Comparison of ENCODE assay signal across 9 mouse cellular contexts in genomic region chr5:140726062-140726839, GRCm38 (mm10). TPM values are rescaled to one million over a fixed set of nuclear protein-coding genes. Genes with fewer than 3 reads are reported as not detected.
DNase-seq lines count a peak whose midpoint lies in the region; ATAC-seq and TF ChIP-seq lines count a peak whose summit lies in the region.
"Had no signal": no experiment of that assay in that cellular context is flagged by ENCODE, and none has a peak within 500 bp of the region (broad histone marks: within the 10 kb centered on the region; RNA-seq: fewer than 3 reads in every experiment).

No protein-coding gene starts in this region.

- WGBS in hindbrain, embryonic 13.5 days: 67% methylated on average over 7 of the region's 7 CpGs
- 58% methylated on average over 7 of the region's 7 CpGs for WGBS in midbrain, embryonic 16.5 days

- intact Hi-C loops in gastrocnemius, adult 2 months (cut with DNase I): no loop called here

- TF ChIP-seq POLR2A in brain, embryonic 14.5 days (IDR thresholded peaks at IDR 0.05; ENCODE audit: borderline replicate concordance, extremely low read depth, insufficient read depth, insufficient read length, poor library complexity, severe bottlenecking): no peak

- H3K4me2 ChIP-seq in hindbrain, embryonic 13.5 days: no peak overlapping the region
- no peak overlapping the region for H3K4me2 ChIP-seq in midbrain, embryonic 16.5 days (ENCODE audit: low read length)

- peaks cover 32% of the 10 kb centered on the region for H3K4me1 ChIP-seq in hindbrain, embryonic 13.5 days (replicated peaks)
- peaks cover 7% of the 10 kb centered on the region for H3K4me1 ChIP-seq in midbrain, embryonic 16.5 days (ENCODE audit: control insufficient read depth, insufficient read depth, low read length)

- TF ChIP-seq CTCF in brain, embryonic 14.5 days (IDR thresholded peaks at IDR 0.05; ENCODE audit: borderline replicate concordance, extremely low read depth, insufficient read depth, insufficient read length): no peak
- no peak for TF ChIP-seq CTCF in gastrocnemius, adult 2 months (IDR thresholded peaks at IDR 0.05)

- no peak overlapping the region for H3K4me3 ChIP-seq in hindbrain, embryonic 13.5 days
- H3K4me3 ChIP-seq in midbrain, embryonic 16.5 days (ENCODE audit: low read depth, low read length): no peak overlapping the region
- H3K4me3 ChIP-seq in gastrocnemius, adult 2 months: no peak overlapping the region

- H3K27me3 ChIP-seq in hindbrain, embryonic 13.5 days: no peaks in the 10 kb centered on the region
- H3K27me3 ChIP-seq in midbrain, embryonic 16.5 days (ENCODE audit: control insufficient read depth, insufficient read depth, low read depth, low read length): no peaks in the 10 kb centered on the region

- peak overlapping the region; percentile 0; the same call in 1 of the 2 replicates for H3K9ac ChIP-seq in hindbrain, embryonic 13.5 days
- H3K9ac ChIP-seq in midbrain, embryonic 16.5 days (ENCODE audit: low read depth, low read length): no peak overlapping the region

- peak overlapping the region; percentile 81 for H3K27ac ChIP-seq in hindbrain, embryonic 13.5 days
- peak overlapping the region; percentile 56 for H3K27ac ChIP-seq in midbrain, embryonic 16.5 days (ENCODE audit: low read length)
- no peak overlapping the region for H3K27ac ChIP-seq in gastrocnemius, adult 2 months
- H3K27ac ChIP-seq: kidney, postnatal 0 days had no signal

- H3K9me3 ChIP-seq in hindbrain, embryonic 13.5 days: no peaks in the 10 kb centered on the region
- H3K9me3 ChIP-seq in midbrain, embryonic 16.5 days (replicated peaks; ENCODE audit: control insufficient read depth, low read length, poor library complexity, severe bottlenecking): no peaks in the 10 kb centered on the region
- H3K9me3 ChIP-seq: megakaryocyte, embryonic 14.5 days had no signal

- DNase-seq in frontal cortex, postnatal 10 days (ENCODE audit: low spot score in 2 of 2): peak; percentile 69 to 81
- DNase-seq in frontal cortex, postnatal 25 days (ENCODE audit: low spot score in 2 of 2): no peak
- DNase-seq in brain, embryonic 14.5 days (ENCODE audit: low read depth): peak; percentile 96
- no peak for DNase-seq in gastrocnemius, adult 2 months

- ATAC-seq in hindbrain, embryonic 13.5 days (ENCODE audit: low FRiP score): peak; percentile 76
- peak; percentile 63; the same call in 1 of the 2 replicates for ATAC-seq in midbrain, embryonic 16.5 days
- ATAC-seq in CD4-positive, CD25-positive, alpha-beta regulatory T cell, adult 4 months: no peak

- no peaks in the 10 kb centered on the region for H3K36me3 ChIP-seq in hindbrain, embryonic 13.5 days
- no peaks in the 10 kb centered on the region for H3K36me3 ChIP-seq in midbrain, embryonic 16.5 days (ENCODE audit: control insufficient read depth, insufficient read depth, low read length)

RNA-seq across cellular contexts. Expression of gene Amz1, which starts 2.3 kb away (rescaled TPM):
- polyA plus RNA-seq in brain, embryonic 14.5 days (2012; rRNA removed): 3.2 and 3.5 TPM in 2 replicates
- 2.2 and 2.7 TPM in 2 replicates for polyA plus RNA-seq in hindbrain, embryonic 13.5 days (2015; fragmentation: Nextera tagmentation; extraction: Ambion mirVana)
- 5.7 and 11.6 TPM in 2 replicates for polyA plus RNA-seq in midbrain, embryonic 16.5 days (2015; fragmentation: Nextera tagmentation; extraction: Ambion mirVana)
- total RNA-seq in gastrocnemius, adult 2 months (2021): under 1 TPM in 1 of 2 experiments, not detected in 1; 0.17 TPM
- polyA plus RNA-seq in CD4-positive, CD25-positive, alpha-beta regulatory T cell, adult 4 months (2017; shearing (Covaris generic)): under 1 TPM; 0.33 to 0.50 TPM

RNA-seq across cellular contexts. Expression of gene Brat1, which starts 21.4 kb away (rescaled TPM):
- 28.6 and 34.3 TPM in 2 replicates for polyA plus RNA-seq in brain, embryonic 14.5 days (2012; rRNA removed)
- 22.9 and 23.7 TPM in 2 replicates for polyA plus RNA-seq in hindbrain, embryonic 13.5 days (2015; fragmentation: Nextera tagmentation; extraction: Ambion mirVana)
- polyA plus RNA-seq in midbrain, embryonic 16.5 days (2015; fragmentation: Nextera tagmentation; extraction: Ambion mirVana): 21.8 and 24.8 TPM in 2 replicates
- 1 to 10 TPM; 4.9 to 5.5 TPM for total RNA-seq in gastrocnemius, adult 2 months (2021)
- polyA plus RNA-seq in CD4-positive, CD25-positive, alpha-beta regulatory T cell, adult 4 months (2017; shearing (Covaris generic)): 10 to 100 TPM; 15.4 to 33.1 TPM

RNA-seq across cellular contexts. Expression of gene Iqce, which starts 24.1 kb away (rescaled TPM):
- 42.4 and 49.9 TPM in 2 replicates for polyA plus RNA-seq in brain, embryonic 14.5 days (2012; rRNA removed)
- polyA plus RNA-seq in hindbrain, embryonic 13.5 days (2015; fragmentation: Nextera tagmentation; extraction: Ambion mirVana): 26.0 and 26.3 TPM in 2 replicates
- 30.5 and 31.5 TPM in 2 replicates for polyA plus RNA-seq in midbrain, embryonic 16.5 days (2015; fragmentation: Nextera tagmentation; extraction: Ambion mirVana)
- 1 to 10 TPM; 2.2 to 3.3 TPM for total RNA-seq in gastrocnemius, adult 2 months (2021)
- 10 to 100 TPM; 22.2 to 34.3 TPM for polyA plus RNA-seq in CD4-positive, CD25-positive, alpha-beta regulatory T cell, adult 4 months (2017; shearing (Covaris generic))

Comparison
In these comparisons a context has a peak if more than half of its experiments do, and no peak if none do; other contexts are left out.
1. DNase-seq: peak in frontal cortex, postnatal 10 days (2 of 2) and brain, embryonic 14.5 days (single experiment); none in frontal cortex, postnatal 25 days (0 of 2) and gastrocnemius, adult 2 months (single experiment).